Mouse (Mus musculus): Measurements from ENCODE around the gene Fam174b. TPM values are rescaled to one million over a fixed set of nuclear protein-coding genes. Genes with fewer than 3 reads are reported as not detected.

Gene Fam174b
- polyA plus RNA-seq, 1 experiment from 2014 or later, result 2.9 TPM

GRCm38 (mm10) chr7:73736046-73736445 is 4.1 kb upstream of the Fam174b start:
- WGBS (ENCODE audit: insufficient replicate concordance), result 67% methylated on average over 2 of the region's 2 CpGs
- no peaks in the 10 kb centered on the region for H3K9me3 ChIP-seq (ENCODE audit: low read length)
- H3K36me3 ChIP-seq (replicated peaks; ENCODE audit: insufficient read depth, low read length), result no peaks in the 10 kb centered on the region
- ATAC-seq (no peak), DNase-seq (no peak)
- no peak overlapping the region for H3K4me3 ChIP-seq (ENCODE audit: low read depth, low read length)
- no peak overlapping the region for H3K9ac ChIP-seq (replicated peaks)
- no peak overlapping the region for H3K27ac ChIP-seq (ENCODE audit: low read depth)
- H3K27me3 ChIP-seq (ENCODE audit: insufficient read depth, low read length), result peaks cover 20% of the 10 kb centered on the region
- no peak overlapping the region for H3K4me2 ChIP-seq (ENCODE audit: low read depth, low read length)
- TF ChIP-seq CTCF (IDR thresholded peaks at IDR 0.05; ENCODE audit: low read depth) (no peak), EP300 (IDR thresholded peaks at IDR 0.05; ENCODE audit: low read depth) (no peak)
- no peaks in the 10 kb centered on the region for H3K4me1 ChIP-seq (ENCODE audit: insufficient read depth)

- Histone ChIP-seq H3K27ac (ENCODE audit: low read depth) (no peak overlapping the region), H3K4me3 (ENCODE audit: low read depth, low read length) (peak overlapping the region; percentile 48; the same call in 1 of the 2 replicates), H3K4me1 (ENCODE audit: insufficient read depth) (no peaks in the 10 kb centered on the region), H3K4me2 (ENCODE audit: low read depth, low read length) (peak overlapping the region; percentile 71; the same call in 1 of the 2 replicates), H3K9me3 (ENCODE audit: low read length) (no peaks in the 10 kb centered on the region), H3K9ac (replicated peaks) (no peak overlapping the region), H3K36me3 (replicated peaks; ENCODE audit: insufficient read depth, low read length) (no peaks in the 10 kb centered on the region), H3K27me3 (ENCODE audit: insufficient read depth, low read length) (peaks cover 29% of the 10 kb centered on the region)
- DNase-seq, result no peak
- TF ChIP-seq CTCF (IDR thresholded peaks at IDR 0.05; ENCODE audit: low read depth), result no peak
- no peak for TF ChIP-seq EP300 (IDR thresholded peaks at IDR 0.05; ENCODE audit: low read depth)
- WGBS (ENCODE audit: insufficient replicate concordance), result 56% methylated on average over 5 of the region's 5 CpGs
- ATAC-seq, result no peak
Measured at GRCm38 (mm10) chr7:73741392-73741791, 1.3 kb downstream of the Fam174b start.

- H3K27me3 ChIP-seq (ENCODE audit: insufficient read depth, low read length), result peaks cover 29% of the 10 kb centered on the region
- H3K4me3 ChIP-seq (ENCODE audit: low read depth, low read length), result no peak overlapping the region
- TF ChIP-seq EP300 (IDR thresholded peaks at IDR 0.05; ENCODE audit: low read depth) (no peak), CTCF (IDR thresholded peaks at IDR 0.05; ENCODE audit: low read depth) (no peak)
- 71% methylated on average over 6 of the region's 6 CpGs for WGBS (ENCODE audit: insufficient replicate concordance)
- H3K27ac ChIP-seq (ENCODE audit: low read depth), result no peak overlapping the region
- H3K9ac ChIP-seq (replicated peaks), result no peak overlapping the region
- no peaks in the 10 kb centered on the region for H3K4me1 ChIP-seq (ENCODE audit: insufficient read depth)
- H3K36me3 ChIP-seq (replicated peaks; ENCODE audit: insufficient read depth, low read length), result no peaks in the 10 kb centered on the region
- no peaks in the 10 kb centered on the region for H3K9me3 ChIP-seq (ENCODE audit: low read length)
- DNase-seq, result no peak
- H3K4me2 ChIP-seq (ENCODE audit: low read depth, low read length), result 0 out of 2 replicates have a peak overlapping the region, but pooled peaks have one; percentile 71
- no peak for ATAC-seq
Measured at GRCm38 (mm10) chr7:73741841-73742240, 1.7 kb downstream of the Fam174b start.

- DNase-seq (no peak), ATAC-seq (no peak)
- no peak overlapping the region for H3K4me2 ChIP-seq (ENCODE audit: low read depth, low read length)
- no peaks in the 10 kb centered on the region for H3K4me1 ChIP-seq (ENCODE audit: insufficient read depth)
- H3K9ac ChIP-seq (replicated peaks), result no peak overlapping the region
- H3K27me3 ChIP-seq (ENCODE audit: insufficient read depth, low read length), result peaks cover 29% of the 10 kb centered on the region
- H3K4me3 ChIP-seq (ENCODE audit: low read depth, low read length), result no peak overlapping the region
- no peak for TF ChIP-seq CTCF (IDR thresholded peaks at IDR 0.05; ENCODE audit: low read depth)
- no peak for TF ChIP-seq EP300 (IDR thresholded peaks at IDR 0.05; ENCODE audit: low read depth)
- no peak overlapping the region for H3K27ac ChIP-seq (ENCODE audit: low read depth)
- WGBS (ENCODE audit: insufficient replicate concordance), result 77% methylated on average over 8 of the region's 8 CpGs
- no peaks in the 10 kb centered on the region for H3K36me3 ChIP-seq (replicated peaks; ENCODE audit: insufficient read depth, low read length)
- H3K9me3 ChIP-seq (ENCODE audit: low read length), result no peaks in the 10 kb centered on the region
Measured at GRCm38 (mm10) chr7:73743144-73743543, 3.0 kb downstream of the Fam174b start.

- Histone ChIP-seq H3K9ac (replicated peaks) (no peak overlapping the region), H3K36me3 (replicated peaks; ENCODE audit: insufficient read depth, low read length) (no peaks in the 10 kb centered on the region), H3K4me1 (ENCODE audit: insufficient read depth) (no peaks in the 10 kb centered on the region), H3K27me3 (ENCODE audit: insufficient read depth, low read length) (peaks cover 29% of the 10 kb centered on the region), H3K4me3 (ENCODE audit: low read depth, low read length) (no peak overlapping the region), H3K9me3 (ENCODE audit: low read length) (no peaks in the 10 kb centered on the region), H3K4me2 (ENCODE audit: low read depth, low read length) (no peak overlapping the region), H3K27ac (ENCODE audit: low read depth) (no peak overlapping the region)
- TF ChIP-seq EP300 (IDR thresholded peaks at IDR 0.05; ENCODE audit: low read depth) (no peak), CTCF (IDR thresholded peaks at IDR 0.05; ENCODE audit: low read depth) (no peak)
- 76% methylated on average over 10 of the region's 10 CpGs for WGBS (ENCODE audit: insufficient replicate concordance)
- ATAC-seq, result no peak
- no peak for DNase-seq
Measured at GRCm38 (mm10) chr7:73743831-73744370, 3.8 kb downstream of the Fam174b start.

GRCm38 (mm10) chr7:73745903-73746302 is 5.8 kb downstream of the Fam174b start:
- Histone ChIP-seq H3K9ac (replicated peaks) (no peak overlapping the region), H3K4me1 (ENCODE audit: insufficient read depth) (no peaks in the 10 kb centered on the region), H3K4me2 (ENCODE audit: low read depth, low read length) (no peak overlapping the region), H3K36me3 (replicated peaks; ENCODE audit: insufficient read depth, low read length) (no peaks in the 10 kb centered on the region), H3K9me3 (ENCODE audit: low read length) (no peaks in the 10 kb centered on the region), H3K27ac (ENCODE audit: low read depth) (no peak overlapping the region), H3K27me3 (ENCODE audit: insufficient read depth, low read length) (peaks cover 10% of the 10 kb centered on the region), H3K4me3 (ENCODE audit: low read depth, low read length) (no peak overlapping the region)
- TF ChIP-seq EP300 (IDR thresholded peaks at IDR 0.05; ENCODE audit: low read depth) (no peak), CTCF (IDR thresholded peaks at IDR 0.05; ENCODE audit: low read depth) (no peak)
- DNase-seq (no peak), ATAC-seq (no peak)
- 75% methylated on average over 5 of the region's 5 CpGs for WGBS (ENCODE audit: insufficient replicate concordance)
